Comparison of ENCODE assay signal across 8 mouse cellular contexts in the genomic region with DNA sequence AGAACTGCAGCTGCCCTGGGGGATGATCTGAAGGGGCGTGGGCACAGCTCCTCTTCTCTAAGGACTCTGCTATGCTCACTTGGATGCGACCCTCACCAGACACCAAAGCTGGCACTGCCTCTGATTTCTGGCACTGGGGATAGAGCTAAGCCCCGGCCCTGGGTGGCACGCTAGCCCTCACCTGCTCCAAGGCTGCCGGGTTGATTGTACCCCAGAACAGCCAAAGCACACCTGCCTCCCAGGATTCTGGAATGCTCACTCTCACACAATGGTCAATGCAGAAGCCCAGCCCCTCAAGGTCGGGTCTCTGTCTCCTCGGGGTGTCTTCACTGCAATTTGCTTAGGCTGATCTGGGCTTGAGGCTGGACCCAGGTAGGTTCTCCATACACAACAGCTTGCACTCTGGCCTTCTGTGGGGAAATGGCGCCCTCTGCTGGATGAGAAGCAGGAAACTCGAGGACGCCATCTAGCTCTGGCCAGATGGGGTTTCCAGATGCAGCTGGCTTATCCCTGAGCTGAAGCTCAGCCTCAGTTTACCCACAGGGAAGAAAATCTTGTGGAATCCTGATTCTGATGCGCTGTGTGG. TPM values are rescaled to one million over a fixed set of nuclear protein-coding genes. Genes with fewer than 3 reads are reported as not detected.
A peak's percentile ranks its signal among the peaks of the same experiment; 100 is the strongest.
DNase-seq lines count a peak whose midpoint lies in the region.

No protein-coding gene starts in this region.

- DNase-seq in R1 (ENCODE audit: low read depth, low spot score), result peak; percentile 85
- DNase-seq in cerebellum, postnatal 10 days, result peak; percentile 93 to 94
- peak; percentile 75 to 82 for DNase-seq in frontal cortex, postnatal 25 days (ENCODE audit: low spot score in 2 of 2)
- DNase-seq in hindlimb bud, embryonic 11.5 days (ENCODE audit: extremely low spot score, low read depth, low spot score), result peak; percentile 60
- DNase-seq in left cerebral cortex, adult 11 months (ENCODE audit: low spot score), result peak; percentile 74
- peak; percentile 88 for DNase-seq in lung, postnatal 25 days (ENCODE audit: low spot score)
- peak; percentile 87 to 88 for DNase-seq in right cerebral cortex, adult 2 months (ENCODE audit: low spot score in 2 of 2)
- DNase-seq in urinary bladder, adult 2 months (ENCODE audit: low spot score), result peak; percentile 79

RNA-seq across cellular contexts. Expression of a gene that starts 10.9 kb away (rescaled TPM):
- polyA plus RNA-seq in urinary bladder, adult 2 months (2012; rRNA removed), result 2.2 and 3.8 TPM in 2 replicates

RNA-seq across cellular contexts. Expression of a gene that starts 27.4 kb away (rescaled TPM):
- 24.8 and 32.2 TPM in 2 replicates for polyA plus RNA-seq in urinary bladder, adult 2 months (2012; rRNA removed)

RNA-seq across cellular contexts. Expression of a gene that starts 31.2 kb away (rescaled TPM):
- polyA plus RNA-seq in urinary bladder, adult 2 months (2012; rRNA removed), result 62.5 and 67.0 TPM in 2 replicates

RNA-seq across cellular contexts. Expression of a gene that starts 52.6 kb away (rescaled TPM):
- 34.2 and 38.8 TPM in 2 replicates for polyA plus RNA-seq in urinary bladder, adult 2 months (2012; rRNA removed)

Comparison
In these comparisons a context has a peak if more than half of its experiments do, and no peak if none do; other contexts are left out.
1. Peak in every context shown above with its lines: DNase-seq.